Mouse (Mus musculus) frontal cortex, postnatal 10 days (tissue): ENCODE data around the gene Ccdc57.
"Not testable (repeated sequence)": the region's sequence is repeated elsewhere in the genome, so short reads cannot be mapped to it uniquely, and the experiment has no call there.

ENCODE experiments used
- DNase-seq, 2 experiments: peaks; one replicate each; pipeline ENCODE4 v3.0.0; 2022; ENCODE audit warnings: low spot score in 2 of 2, mixed read lengths in 1 of 2

Ccdc57 gene

GRCm38 (mm10) chr11:120852083-120852935, 80.4 kb downstream of the Ccdc57 start:
- no peak for DNase-seq

GRCm38 (mm10) chr11:120851582-120851981, 81.1 kb downstream of the Ccdc57 start:
- no peak for DNase-seq

GRCm38 (mm10) chr11:120851132-120851531, 81.5 kb downstream of the Ccdc57 start:
- no peak for DNase-seq

- no peak for DNase-seq
Observed at GRCm38 (mm10) chr11:120850331-120851030, 82.2 kb downstream of the Ccdc57 start.

GRCm38 (mm10) chr11:120846725-120847475, 85.8 kb downstream of the Ccdc57 start:
- DNase-seq: no peak

GRCm38 (mm10) chr11:120844329-120844728, 88.3 kb downstream of the Ccdc57 start:
- DNase-seq: no peak

- DNase-seq: no peak
Observed at GRCm38 (mm10) chr11:120833555-120834280, 99.0 kb downstream of the Ccdc57 start.

GRCm38 (mm10) chr11:120832962-120833361, 99.7 kb downstream of the Ccdc57 start:
- DNase-seq: not testable (repeated sequence)

- DNase-seq: no peak
Observed at GRCm38 (mm10) chr11:120831659-120832440, 100.8 kb downstream of the Ccdc57 start.

- DNase-seq: no peak
Observed at GRCm38 (mm10) chr11:120830686-120831085, 102.0 kb downstream of the Ccdc57 start.

GRCm38 (mm10) chr11:120829757-120830532, 102.7 kb downstream of the Ccdc57 start:
- DNase-seq: no peak

- no peak for DNase-seq
Observed at GRCm38 (mm10) chr11:120828416-120828815, 104.3 kb downstream of the Ccdc57 start.

- no peak for DNase-seq
Observed at GRCm38 (mm10) chr11:120826016-120826953, 106.4 kb downstream of the Ccdc57 start.

GRCm38 (mm10) chr11:120825289-120825863, 107.3 kb downstream of the Ccdc57 start:
- no peak for DNase-seq

- no peak for DNase-seq
Observed at GRCm38 (mm10) chr11:120824787-120825288, 107.8 kb downstream of the Ccdc57 start.

GRCm38 (mm10) chr11:120823956-120824786, 108.5 kb downstream of the Ccdc57 start, which contains the start of gene Fasn:
TSS of gene Fasn (minus strand) at chr11:120824547.
- DNase-seq: peak; percentile 98

- no peak for DNase-seq
Observed at GRCm38 (mm10) chr11:120823551-120823947, 109.1 kb downstream of the Ccdc57 start.
